Mouse (Mus musculus) heart, postnatal 36 days (tissue): ENCODE data around the gene Sdhc. TPM values are rescaled to one million over a fixed set of nuclear protein-coding genes. Genes with fewer than 3 reads are reported as not detected.
"Not testable (repeated sequence)": the region's sequence is repeated elsewhere in the genome, so short reads cannot be mapped to it uniquely, and the experiment has no call there.

Source experiments
- DNase-seq, 2 experiments: peaks; one replicate each; pipeline ENCODE4 v3.0.0; 2021 to 2022
- intact Hi-C: fragments of 180-260 bp; cut with DNase I; formaldehyde crosslinking; loops from one replicate; pipeline ENCODE4 v1.15.1; 2025
- total RNA-seq, 2 experiments: library from RNA; stranded (reverse); gene quantifications; 2 replicates each; pipeline ENCODE4 v1.2.3; 2021

Gene Sdhc
- total RNA-seq, 2 experiments from 2014 or later: 1,165 to 1,188 TPM

DNA sequence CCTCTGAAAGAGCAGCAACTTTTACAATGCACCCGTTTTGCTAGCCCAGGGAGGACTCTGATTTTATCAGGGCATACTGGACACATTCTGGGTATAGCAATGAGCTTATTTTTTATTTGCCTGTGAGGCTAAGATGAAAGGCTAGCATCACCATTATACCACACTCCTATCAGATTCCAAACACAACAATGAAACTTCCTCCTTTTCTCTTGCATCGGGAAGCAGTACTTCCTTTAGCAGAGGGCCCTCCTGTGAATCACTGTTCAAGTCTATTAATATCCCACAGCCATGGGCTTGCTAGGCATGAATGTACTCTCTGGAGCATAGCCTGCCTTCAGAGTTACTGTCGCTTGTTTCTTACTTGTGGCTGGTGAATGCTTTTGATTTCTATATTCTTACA, 20.7 kb upstream of the Sdhc start:
- intact Hi-C loops: loop anchor here (5.0 kb wide), 1 partner anchor 331 kb away; the partner anchor contains the start of gene Alyref2
- DNase-seq: peak in 1 of 2 experiments; percentile 32

DNA sequence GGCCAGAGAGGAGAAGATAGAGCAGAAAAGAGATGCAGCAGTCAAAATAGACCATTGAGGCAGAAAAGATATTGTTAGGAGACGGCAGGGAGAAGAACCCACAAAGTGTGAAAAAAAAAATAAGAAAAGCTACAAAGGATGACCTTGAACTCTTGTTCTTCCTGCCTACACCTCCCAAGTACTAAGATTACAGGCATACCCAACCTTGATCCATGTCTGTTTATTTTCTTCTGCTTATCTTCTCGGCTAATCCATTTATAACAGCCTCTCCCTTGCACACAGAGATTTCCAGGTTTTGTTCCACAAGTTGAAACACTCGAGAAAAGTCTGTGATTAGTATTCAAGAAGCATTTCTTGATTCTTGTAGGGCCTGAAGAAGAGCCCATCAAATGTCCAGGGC, 19.5 kb upstream of the Sdhc start:
- intact Hi-C loops: loop anchor here (5.0 kb wide), 1 partner anchor 332 kb away; the partner anchor contains the start of gene Alyref2
- no peak for DNase-seq

DNA sequence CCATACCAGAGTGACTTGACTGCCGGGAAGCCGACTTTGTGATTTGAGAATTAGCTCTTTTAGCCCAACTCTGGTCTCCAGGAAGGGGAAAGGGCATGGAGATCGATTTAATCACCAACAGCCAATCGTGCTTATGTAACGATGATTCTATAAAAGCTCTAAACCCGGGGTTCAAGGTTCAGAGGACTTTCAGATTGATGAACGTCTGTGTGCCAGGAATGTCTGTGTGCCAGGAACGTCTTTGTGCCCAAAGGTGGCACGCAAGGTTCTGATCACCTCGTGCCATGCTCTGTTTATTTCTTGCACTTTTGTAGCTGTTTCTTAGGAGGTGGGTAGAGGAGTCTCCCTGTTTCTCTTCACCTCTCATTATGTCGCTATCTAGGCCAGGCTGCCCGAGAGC, 18.5 kb upstream of the Sdhc start:
- intact Hi-C loops: no loop called here
- no peak for DNase-seq

DNA sequence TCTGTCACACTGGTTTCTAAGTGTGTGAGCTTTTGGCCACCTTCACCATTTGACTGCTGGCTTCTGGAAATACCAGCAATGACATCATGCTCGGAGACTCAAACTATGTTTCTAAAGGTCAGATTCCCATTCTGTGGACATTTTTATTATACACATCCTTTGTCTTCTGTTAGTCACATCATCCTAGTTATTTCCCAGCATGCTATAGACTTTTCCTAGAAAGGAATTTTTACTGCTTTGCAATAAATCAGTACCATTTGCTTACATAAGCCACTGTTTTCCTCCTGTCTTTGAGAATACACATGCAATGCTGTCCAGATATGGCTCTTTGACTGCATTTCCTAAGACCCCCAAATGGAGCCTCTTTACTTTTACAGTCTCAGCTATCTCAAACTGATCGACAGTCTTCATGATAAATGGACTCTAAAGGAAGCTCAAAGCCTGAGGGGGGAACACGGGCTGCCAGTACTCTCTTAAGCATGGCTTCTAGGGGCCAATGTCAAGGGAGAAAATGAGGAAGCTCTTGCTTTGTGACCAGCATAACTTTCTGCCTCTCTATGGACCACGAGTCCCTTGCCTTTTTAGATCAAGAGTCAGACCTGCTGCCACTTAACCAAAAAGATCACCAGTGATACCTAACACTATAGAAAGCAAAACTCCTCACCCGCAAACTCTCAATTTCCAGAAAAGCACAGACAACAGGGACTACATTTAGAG, 15.4 kb upstream of the Sdhc start:
- DNase-seq: no peak
- intact Hi-C loops: loop anchor here (2.0 kb wide), 1 partner anchor 29 kb away; no protein-coding TSS in a partner anchor

DNA sequence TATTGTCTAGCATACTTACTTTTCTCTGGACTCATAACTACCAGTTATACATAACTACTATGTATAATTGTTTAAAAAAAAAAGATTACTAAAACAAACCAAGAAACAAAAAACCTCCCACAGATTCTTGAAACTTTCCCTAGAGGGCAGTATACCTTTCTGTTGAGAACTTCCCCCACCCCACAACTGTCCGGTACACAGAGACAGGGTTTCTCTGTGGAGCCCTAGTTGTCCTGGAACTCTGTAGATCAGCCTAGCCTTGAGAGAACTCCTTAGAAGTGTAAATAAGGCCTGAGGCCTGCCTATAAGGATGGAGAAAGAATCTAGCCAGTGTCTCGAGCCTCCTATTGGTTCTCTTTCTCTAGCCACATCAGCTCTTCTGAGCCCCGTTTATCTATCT, 13.9 kb upstream of the Sdhc start:
- no peak for DNase-seq
- intact Hi-C loops: loop anchor here (1.0 to 2.0 kb wide), 2 partner anchors 31 to 56 kb away; no protein-coding TSS in a partner anchor

DNA sequence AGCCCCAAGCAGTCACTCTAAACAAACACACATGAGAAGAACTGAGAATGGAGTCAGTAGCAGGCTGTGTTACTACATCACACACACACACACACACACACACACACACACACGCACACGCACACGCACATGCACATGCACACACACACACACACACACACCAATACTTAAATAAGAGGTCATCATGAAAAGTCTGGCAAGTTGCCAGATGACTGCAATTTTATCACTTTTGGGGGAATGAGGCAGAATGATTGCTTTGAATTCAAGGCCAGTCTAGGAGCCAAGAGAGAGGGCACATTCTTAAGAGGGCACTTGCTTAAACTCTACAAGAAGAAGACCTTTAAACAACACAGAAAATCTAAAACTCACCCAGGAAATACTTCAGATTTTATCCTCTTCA, 12.1 kb upstream of the Sdhc start:
- intact Hi-C loops: no loop called here
- no peak for DNase-seq

DNA sequence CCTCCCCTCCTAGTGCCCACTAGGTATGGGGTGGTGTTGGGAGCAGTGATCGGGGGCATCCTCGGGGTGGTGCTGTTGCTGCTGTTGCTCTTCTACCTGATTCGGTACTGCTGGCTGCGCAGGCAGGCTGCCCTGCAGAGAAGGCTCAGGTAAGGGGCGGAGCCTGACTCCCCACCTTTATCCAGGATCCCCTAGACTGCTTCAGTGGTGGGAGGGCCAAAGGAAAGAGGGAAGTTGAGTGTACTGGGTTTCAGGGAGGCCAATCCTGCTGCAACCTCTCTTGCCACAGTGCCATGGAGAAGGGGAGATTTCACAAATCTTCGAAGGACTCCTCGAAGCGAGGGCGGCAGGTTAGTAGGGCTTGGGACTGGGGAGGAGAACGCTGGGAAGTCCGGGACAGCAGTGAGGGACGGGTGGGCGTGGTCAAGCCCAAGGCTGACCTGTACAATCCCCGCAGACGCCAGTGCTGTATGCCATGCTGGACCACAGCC, 9.1 kb upstream of the Sdhc start:
- intact Hi-C loops: no loop called here
- no peak for DNase-seq

DNA sequence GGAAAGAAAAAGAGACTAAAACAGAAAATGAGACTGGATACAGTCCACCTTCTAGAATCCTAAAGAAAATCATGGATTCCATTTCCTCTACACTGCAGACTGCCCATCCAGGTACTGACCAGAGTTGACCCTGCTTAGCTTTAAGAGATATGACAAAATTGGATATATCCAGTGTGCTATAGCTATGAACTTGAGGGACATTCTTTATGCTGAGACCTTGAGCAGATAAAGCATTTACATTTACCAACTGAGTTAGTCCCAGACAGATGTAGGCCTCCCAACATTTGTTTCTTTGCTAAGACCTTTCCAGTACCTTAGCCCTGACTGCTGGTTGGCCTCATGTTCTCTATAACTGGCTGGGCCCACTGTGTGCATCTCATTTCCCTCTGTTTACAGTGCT, 7.6 kb upstream of the Sdhc start:
- DNase-seq: no peak
- intact Hi-C loops: no loop called here

DNA sequence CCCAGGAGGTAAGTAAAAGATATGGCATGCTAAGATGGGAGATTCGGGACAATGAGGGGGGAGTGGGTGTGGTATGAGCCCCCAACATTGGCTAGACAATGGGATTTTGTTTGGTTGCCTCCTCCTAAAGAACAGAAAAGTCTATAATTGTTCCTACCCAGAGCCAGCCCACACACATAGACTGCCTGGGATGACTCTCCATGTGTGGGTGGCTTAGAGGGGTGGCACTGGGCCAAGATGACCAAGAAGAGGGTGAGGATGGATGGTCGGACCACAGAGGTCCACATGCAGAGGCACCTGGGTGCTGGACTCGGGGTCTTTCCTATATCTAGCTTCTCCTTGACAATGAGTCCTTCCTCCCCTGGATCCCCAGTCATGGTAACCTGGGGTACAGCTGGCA, 6.2 kb upstream of the Sdhc start:
- DNase-seq: no peak
- intact Hi-C loops: no loop called here

DNA sequence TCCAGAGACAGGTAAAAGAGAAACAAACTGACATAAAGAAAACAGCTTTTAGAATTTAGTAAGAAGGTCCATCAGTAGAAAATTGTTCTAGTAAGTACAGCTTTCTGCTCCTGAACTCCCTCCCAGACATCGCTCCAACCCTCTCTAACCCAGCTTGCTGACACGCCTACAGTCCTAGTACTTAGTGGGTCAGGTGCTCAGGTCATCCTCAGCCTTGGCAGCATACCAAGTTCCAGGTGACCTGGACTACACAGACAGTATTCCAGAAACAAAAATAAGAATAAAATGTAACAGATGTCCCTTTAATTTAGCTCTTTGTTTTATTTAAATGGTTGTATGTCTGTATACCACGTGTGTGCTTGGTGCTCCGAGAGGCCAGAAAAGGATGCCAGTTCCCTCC, 1.6 kb upstream of the Sdhc start:
- no peak for DNase-seq
- intact Hi-C loops: no loop called here

DNA sequence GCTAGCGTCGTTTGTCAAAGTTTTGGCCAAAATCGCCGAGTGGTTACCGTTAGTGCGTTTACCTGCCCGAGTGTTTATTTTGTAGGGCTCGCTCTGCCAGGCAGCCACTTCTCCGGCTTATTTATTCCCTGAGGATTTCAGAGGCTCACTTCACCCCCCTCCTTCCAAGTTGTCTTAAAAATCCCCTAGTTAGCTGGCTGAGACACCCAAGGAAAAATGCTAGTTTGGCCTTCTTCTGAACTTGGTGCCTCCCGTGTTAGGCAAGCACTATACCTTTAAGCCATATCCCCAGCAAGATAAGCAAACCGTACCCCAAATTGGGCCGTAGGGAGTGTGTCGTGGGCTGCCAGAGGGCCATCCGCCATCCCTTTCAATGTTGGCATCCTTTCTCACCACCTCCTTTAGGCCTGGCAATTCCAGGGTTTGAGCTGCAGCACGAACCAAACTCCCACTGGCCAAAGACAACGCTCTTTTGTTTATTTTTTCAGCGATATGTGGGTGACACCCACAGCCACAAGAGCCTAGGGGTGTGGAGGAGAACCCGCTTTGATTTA, 512 bp upstream of the Sdhc start:
- intact Hi-C loops: no loop called here
- peak in 1 of 2 experiments; percentile 21 for DNase-seq

DNA sequence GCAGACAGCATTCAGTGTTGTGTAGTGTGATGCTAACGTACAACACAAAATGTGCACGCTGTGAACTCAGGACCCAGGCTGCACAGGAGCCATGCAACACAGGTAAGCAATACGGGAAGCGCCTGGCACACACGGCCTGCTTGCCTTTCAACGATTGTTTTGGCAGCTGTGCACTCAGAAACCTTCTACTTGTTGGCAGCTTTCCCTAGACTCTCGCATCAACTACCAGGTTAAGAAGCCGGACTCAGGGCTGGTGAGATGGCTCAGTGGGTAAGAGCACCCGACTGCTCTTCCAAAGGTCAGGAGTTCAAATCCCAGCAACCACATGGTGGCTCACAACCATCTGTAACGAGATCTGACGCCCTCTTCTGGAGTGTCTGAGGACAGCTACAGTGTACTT, 7.4 kb downstream of the Sdhc start:
- DNase-seq, intact Hi-C loops: not testable (repeated sequence)

DNA sequence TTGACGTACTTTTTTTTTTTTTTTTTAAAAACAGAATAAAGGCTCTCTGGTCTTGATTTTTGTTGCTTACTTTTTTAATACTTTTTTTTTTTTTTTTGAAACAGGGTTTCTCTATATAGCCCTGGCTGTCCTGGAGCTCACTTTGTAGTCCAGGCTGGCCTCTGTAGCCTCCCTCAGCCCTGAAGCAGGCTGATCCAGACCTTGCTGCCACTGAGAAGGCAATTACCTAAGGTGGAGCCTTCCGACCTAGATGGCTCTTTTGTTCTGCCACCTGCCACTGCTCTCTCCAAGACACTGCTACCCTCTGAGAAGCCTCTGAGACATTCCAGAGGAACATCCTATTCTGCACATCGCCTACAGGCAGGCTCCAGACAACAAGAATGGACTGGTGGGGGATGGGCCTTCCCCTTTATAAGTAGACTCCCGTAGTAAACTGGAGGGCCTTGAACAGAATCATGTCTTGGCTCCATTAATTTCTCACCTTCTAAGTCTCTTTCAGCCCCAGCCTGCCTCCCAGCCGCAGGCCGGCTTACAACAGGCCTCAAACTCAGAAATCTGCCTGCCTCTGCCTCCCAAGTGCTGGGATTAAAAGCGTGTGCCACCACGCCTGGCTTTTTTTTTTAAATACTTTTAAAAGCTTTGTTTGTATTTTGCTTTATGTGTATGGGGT, 12.8 kb downstream of the Sdhc start:
- DNase-seq, intact Hi-C loops: not testable (repeated sequence)

DNA sequence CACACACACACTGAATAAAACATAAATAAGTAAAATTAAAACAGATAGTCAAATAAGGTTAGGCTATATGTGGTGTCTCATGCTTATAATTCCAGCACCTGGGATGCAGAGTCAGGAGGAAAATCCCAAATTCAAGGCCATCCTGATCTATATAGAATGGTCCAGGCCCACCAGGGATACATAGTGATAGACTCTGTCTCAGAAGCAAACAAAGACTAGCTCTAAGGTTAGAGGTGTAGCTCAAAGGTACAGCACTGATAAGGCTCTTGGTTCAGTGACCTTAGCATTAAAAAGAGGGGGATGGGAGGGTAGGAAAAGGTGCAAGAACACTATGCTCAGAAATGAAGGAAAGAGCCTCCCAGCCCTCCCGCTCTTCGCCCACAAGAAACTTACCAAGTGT, 14.8 kb downstream of the Sdhc start:
- intact Hi-C loops: no loop called here
- DNase-seq: no peak

DNA sequence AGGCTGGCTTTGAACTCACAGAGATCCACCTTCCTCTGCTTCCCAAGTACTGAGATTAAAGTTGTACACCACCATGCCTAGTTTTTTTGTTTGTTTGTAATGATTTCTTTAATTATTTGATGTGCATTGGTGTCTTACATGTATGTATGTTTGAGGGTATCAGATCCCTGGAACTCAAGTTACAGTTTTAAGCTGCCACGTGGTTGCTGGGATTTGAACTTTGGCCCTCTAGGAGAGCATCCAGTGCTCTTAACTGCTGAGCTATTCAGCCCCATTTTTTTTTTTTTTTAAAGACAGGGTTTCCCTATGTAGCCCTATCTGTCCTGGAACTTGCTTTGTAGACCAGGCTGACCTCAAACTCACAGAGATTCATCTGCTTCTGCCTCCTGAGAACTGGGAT, 19.4 kb downstream of the Sdhc start:
- no peak for DNase-seq
- intact Hi-C loops: no loop called here

DNA sequence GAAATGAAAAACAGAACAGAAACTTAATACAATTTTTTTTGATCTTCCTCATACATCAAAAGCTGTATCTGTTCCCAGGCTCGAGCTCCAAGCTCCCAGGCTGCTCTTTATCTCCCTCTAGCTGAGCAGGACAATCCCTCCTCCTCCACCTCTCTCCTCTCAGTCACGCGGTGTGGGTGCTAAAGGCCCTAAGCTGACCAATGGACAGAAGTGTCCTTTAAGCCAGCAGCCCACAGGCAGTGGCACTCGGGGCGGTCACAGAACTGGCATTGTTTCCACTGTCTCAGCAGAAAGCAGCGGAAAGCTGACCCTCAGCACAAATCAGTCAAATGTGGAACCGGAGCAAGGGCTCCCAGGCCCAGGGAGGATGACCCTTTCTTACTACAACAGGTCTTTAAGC, 21.2 kb downstream of the Sdhc start:
- peak; percentile 18 to 34 for DNase-seq
- intact Hi-C loops: no loop called here

DNA sequence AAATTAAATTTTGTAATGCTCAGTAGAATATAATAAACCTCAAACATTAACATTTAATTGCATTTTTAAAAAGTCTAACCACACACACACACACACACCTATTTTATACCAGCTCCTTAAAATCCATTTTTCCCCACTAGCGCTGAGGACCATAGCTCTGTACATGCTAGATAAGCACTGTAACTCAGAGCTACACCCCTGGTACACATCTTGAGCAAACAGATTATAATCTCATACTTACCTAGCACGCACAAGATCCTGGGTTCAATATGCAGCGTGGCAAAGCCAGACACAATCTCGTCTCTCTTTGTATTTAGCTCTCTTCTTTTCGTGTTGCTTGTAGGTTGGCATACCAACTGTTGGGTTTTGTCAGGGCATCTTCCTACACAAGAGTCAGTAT, 26.0 kb downstream of the Sdhc start:
- intact Hi-C loops: no loop called here
- DNase-seq: no peak

DNA sequence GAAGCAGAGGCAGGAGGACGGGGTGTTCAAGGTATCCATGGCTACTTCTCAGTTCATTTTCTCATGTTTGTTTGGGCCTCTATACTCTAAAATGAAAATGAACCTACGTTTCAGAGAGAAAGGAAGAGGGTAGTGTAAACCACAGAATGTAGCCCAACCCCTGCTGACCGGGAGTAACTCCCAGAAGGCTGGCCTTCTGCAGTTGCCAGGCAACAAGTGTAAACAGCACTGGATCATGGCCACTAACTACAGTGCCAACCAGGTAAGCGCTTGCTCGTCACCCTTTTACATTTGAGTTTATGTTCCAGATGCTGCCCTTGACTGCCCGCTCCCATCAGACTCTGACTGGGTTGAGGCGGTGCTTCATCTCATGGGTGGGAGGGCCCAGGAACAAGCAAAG, 27.5 kb downstream of the Sdhc start:
- DNase-seq: peak; percentile 22 to 23
- intact Hi-C loops: no loop called here

DNA sequence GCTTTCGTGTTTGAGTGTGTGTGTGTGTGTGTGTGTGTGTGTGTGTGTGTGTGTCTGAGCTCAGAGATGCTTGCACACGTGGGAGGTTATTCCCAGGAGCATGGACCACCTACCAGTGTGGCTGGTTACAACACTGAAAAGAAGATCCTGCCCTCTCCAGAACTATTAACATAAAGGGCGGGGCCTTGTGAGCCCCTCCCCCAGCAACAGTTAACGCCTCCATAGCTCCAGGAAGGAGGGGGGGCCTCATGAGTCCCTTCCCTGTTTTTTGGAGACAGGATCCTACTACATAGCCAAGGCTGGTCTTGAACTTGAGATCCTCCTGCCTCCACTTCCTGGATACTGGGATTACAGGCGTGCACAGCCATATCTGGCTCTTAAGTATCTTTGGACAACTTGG, 28.6 kb downstream of the Sdhc start:
- intact Hi-C loops: no loop called here
- no peak for DNase-seq

DNA sequence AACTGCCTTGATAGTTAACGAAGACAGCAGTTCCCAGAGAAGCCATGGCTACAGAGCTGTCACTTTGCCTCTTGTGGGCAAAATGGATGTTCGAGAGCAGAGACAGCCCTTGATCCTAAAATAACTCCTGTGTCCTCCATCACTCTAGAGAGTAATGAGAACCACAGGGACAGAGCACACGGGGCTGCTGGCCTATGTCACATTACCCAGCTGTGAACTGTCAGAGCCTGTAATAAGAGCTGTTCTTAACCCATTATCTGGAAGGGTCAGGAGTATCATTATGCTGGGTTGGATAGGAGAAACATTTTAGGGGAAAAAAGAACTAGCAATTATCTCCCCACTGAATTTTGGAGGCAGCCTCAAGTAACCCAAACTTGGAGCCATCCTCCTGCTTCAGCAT, 29.5 kb downstream of the Sdhc start:
- DNase-seq: no peak
- intact Hi-C loops: no loop called here

DNA sequence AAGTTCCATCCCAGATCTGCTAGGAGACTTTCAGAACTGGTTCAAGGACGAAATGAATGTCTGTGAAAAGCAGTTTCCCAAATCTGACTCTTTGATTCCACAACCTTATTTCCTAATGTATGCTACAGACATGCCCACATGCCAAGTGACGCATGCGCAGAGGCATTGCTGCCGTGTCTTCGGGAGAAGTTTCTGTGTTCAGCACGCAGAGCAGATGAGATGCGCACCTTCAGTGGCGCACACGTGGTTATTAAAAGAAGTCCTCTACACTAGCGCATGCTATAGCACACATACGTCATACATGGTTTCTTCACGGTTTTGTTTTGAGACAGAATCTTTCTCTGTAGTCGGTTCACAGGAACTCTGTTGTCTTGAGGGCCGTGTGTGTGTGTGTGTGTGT, 31.0 kb downstream of the Sdhc start:
- intact Hi-C loops: loop anchor here (2.0 to 10.0 kb wide), 4 partner anchors 29 to 355 kb away; partner anchors contain the start of gene Ppox
- DNase-seq: no peak

DNA sequence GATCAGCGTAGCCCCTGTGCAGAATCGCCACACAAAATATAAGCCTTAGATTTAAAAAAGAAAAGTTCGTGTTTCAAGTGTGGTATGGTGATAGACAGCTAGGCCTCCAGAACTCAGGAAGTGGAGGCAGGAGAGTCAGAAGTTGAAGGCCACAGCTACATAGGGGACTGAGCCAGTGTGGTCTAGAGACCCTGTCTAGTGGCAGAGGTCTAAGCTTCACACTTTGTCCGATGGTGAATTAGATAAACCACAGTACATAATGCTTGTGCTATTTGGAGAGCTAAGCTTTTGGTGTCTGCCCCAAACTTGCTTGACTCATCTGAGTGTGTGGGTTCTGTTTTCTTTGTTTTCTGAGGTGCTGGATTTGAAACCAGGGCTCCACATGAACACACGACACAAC, 31.4 kb downstream of the Sdhc start:
- DNase-seq: no peak
- intact Hi-C loops: loop anchor here (1.0 to 10.0 kb wide), 5 partner anchors 30 to 356 kb away; partner anchors contain the start of gene Ppox
